Mouse (Mus musculus) cortical plate, adult 2 months (tissue): ENCODE data around the gene Neb.

Experiments used
- CTCF ChIP-seq: fragments of 200-500 bp; IDR thresholded peaks from 2 replicates; pipeline ENCODE4 v1.5.1; 2011; ENCODE audit warnings: mild to moderate bottlenecking, control low read depth, low read length; ENCODE audit not compliant: insufficient read depth; ENCODE audit errors: extremely low read depth
- POLR2A ChIP-seq: fragments of 200-500 bp; IDR thresholded peaks from 2 replicates; pipeline ENCODE4 v1.6.1; 2011; ENCODE audit warnings: mild to moderate bottlenecking, low read length, control low read depth; ENCODE audit not compliant: insufficient read depth; ENCODE audit errors: extremely low read depth

GRCm38 (mm10) chr2:52405238-52405637, 27.0 kb upstream of the Neb start:
- no peak for TF ChIP-seq CTCF
- TF ChIP-seq POLR2A, result no peak
